Mouse (Mus musculus) neural tube, postnatal 0 days (tissue): Measurements from ENCODE around the gene Chpf2. TPM values are rescaled to one million over a fixed set of nuclear protein-coding genes. Genes with fewer than 3 reads are reported as not detected.

Source experiments
- microRNA counts: library from miRNA; unstranded; fragments of <30 nt; microRNA quantifications from one replicate; lab custom pipeline; 2015
- microRNA-seq: library from miRNA; unstranded; fragments of <30 nt; microRNA quantifications from one replicate; pipeline ENCODE4, GENCODE M21; 2016
- polyA plus RNA-seq: library from polyadenylated mRNA; unstranded; fragments of >200 nt; fragmentation: Nextera tagmentation; extraction: Ambion mirVana; gene quantifications from 2 replicates; pipeline ENCODE4 v1.2.1, GENCODE M21; 2015

Gene Chpf2
- 22.6 and 26.3 TPM in 2 replicates for polyA plus RNA-seq

DNA sequence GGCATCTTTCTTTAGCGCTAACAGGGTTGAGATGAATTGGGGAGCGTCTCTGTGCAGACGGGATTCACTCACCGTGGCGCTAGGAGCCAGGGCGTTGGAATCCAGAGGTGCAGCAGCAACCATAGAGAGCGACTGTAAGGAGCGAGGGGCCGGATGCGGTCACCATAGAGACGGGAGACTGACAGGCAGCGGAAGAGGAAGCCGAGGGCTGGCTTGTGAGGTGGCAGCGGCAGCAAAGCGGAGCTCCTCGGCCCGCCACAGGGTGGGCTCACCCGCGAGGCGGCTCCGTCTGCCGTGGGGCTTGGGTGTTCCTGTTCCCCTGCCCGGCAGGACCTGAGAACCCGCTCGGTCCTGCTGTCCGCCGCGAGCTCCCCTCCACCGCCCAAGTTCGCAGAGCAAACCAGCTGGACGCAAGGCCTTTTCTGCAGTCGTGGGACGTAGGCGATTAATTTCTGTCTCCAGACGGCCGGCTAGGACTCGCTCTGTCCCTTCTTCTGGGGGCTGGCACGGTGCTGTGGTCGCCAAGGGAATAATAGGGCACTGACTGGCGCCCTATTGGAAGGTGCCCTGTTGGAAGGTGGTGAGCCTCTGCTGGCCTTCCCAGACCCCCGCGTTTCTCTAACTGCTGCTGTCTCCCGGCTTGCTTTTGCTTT, at the start of gene Chpf2:
Chpf2 (plus strand) TSS at position 195 of the 653 bp plus-strand sequence.

DNA sequence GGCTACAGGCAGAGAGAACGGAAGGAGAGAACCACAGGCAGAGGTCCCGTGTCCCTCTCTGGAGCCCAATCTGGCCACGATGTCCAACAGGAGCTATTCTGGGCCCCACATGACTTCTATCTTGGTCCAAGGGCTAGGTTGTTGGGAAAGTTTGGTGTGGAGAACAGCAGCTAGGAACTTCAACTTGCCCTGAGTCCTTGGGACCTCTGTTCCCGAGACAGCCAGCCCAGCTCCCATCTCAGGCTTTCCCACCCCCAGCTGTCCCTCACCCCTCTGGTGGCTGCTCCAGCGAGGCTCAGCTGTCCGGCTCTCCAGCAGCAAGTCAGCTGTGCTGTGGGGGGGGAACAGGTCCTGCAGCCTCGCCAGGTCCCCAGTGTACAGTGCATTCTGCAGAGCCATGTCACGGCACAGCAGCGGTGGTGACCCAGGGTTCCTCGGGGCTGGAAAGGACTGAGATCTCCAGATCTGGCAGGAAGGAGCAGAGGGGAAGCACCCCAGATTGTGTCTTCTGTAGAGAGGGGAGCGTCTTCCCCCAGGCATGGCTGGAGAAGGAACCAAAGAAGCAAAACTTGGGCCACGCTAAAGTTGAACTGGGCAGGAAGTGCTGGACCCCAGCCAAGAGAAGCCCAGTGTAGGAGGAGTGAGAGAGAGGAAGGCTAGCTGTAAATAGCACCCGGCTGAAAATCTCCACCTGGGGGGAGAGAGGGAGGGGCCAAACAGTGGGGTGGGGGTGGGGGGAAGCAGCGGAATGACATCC, 46.0 kb upstream of the Chpf2 start, which contains the start of gene Asb10:
Asb10 (minus strand) TSS at position 592 of the 757 bp plus-strand sequence.

DNA sequence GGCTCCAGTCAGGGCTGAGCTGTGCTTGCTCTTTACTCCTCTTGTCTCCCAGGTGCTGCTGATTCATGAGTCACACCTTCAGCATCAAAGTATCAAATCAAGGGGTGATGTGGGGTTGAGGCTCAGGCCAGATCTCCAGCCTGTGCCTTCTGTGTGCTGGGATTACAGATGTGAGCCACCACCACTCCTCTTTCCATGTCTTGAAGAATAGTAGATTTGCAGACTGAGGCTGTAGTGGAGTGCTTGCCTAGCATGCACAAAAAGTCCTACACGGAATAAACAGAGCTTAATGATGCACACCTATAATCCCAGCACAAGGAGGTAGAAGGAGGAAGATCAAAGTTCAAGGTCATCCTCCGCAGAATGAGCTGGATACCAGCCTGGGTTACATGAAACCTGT, 29.8 kb upstream of the Chpf2 start, which contains the start of gene 4931409K22Rik:
4931409K22Rik (minus strand) TSS at position 101 of the 400 bp plus-strand sequence.

DNA sequence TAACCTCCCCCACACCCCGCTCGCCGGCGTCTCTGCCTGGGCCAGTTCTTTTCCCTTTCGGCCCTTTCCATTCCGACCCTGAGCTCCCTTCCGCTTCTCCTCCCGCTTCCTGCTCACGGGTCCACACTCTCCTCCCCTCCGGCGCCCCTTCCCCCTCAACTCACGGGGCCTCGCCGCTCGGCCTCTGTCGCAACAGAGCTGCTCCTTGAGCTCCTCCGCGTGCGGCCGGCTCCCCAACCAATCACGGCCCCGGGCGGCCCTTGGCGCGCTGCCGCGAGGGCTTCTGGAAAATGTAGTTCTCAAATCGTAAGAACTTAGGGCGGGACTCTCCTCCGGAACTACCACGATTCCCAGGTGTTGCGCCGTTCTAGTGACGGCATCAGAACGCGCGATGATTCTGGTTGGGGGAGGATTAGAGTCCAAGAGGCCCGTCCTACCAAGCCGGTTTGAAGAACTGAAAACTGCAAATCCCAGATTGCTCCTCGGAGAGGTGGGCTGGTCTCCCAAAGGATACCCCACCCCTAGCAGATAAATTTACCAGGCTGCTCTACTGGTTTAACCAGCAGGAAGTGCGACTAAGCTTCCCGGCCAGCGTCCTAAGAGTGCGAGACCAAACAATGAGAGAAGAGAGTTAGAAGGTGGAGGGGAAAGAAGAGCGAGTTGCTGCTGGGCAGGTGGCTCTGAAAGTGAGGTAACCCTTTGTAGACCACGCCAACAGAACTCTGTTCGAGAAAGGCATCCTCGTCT, 9.2 kb upstream of the Chpf2 start, which contains the start of gene Abcf2:
Abcf2 (minus strand) TSS at position 285 of the 747 bp plus-strand sequence.

DNA sequence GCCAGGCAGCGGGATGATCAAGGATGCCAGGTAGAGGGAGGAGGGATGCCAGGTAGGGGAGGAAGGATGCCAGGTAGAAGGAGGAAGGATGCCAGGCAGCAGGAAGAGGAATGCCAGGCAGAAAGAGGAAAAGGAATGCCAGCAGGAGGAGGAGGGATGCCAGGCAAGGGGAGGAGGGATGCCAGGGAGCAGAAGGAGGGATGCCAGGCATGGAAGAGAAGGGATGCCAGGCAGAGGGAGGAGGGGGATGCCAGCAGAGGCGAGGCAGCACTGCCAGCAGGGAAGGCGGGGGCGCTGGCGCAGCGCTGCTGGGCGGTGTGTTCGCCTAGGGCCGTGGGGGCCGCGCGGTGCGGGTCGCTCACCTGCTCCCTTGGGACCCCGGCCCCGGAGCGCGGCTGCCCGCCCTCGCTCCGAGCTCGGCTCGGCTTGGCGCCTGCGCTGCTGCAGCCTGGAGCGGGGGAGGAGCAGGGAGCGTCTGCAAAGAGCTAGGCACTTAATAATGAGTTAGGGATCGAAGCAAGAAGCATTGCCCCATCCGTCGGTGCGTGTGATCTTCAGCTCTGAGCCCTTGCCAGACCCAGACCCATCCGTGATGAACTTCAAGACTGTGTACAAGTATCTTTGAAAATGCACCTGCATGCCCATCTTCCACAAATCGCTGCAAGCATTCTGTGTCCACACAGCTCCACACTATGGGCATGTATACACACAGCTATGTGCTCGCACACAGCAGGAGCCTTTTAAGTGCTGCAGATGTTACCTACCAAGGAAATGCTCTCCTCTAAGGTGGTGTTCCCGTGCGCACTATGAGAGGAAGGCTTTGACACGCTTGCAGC, 37.7 kb downstream of the Chpf2 start, which contains the start of gene Smarcd3:
Smarcd3 (minus strand) TSS at position 426 of the 836 bp plus-strand sequence.

MicroRNA genes within 50 kb of the gene (microRNA counts, 519-probe panel; counts per million panel counts)
- microRNA mmu-miR-671-3p (lab: Ali Mortazavi, UCI) = 40.5 counts per million
- 40.5 counts per million for microRNA mmu-miR-671-5p (lab: Ali Mortazavi, UCI)

Small RNAs within 50 kb of the gene (microRNA-seq; reads per million reads assigned to microRNA genes)
- gene Mir671 = 343 reads per million, percentile 63 among the genes with 10 or more reads in this experiment

Other genes starting within 250 kb of the Chpf2 start
- 17.4 TPM in 2 replicates for gene Kcnh2, start 235.1 kb upstream of the Chpf2 start, polyA plus RNA-seq
- gene Nos3, start 221.9 kb upstream of the Chpf2 start, polyA plus RNA-seq = 7.6 and 9.1 TPM in 2 replicates
- 7.9 and 8.3 TPM in 2 replicates for gene Atg9b, start 194.6 kb upstream of the Chpf2 start, polyA plus RNA-seq
- 42.9 and 49.7 TPM in 2 replicates for gene Abcb8, start 193.1 kb upstream of the Chpf2 start, polyA plus RNA-seq
- gene Asic3, start 173.3 kb upstream of the Chpf2 start, polyA plus RNA-seq = 0.39 and 1.7 TPM in 2 replicates
- 168 and 174 TPM in 2 replicates for gene Cdk5, start 163.2 kb upstream of the Chpf2 start, polyA plus RNA-seq
- 13.8 and 15.3 TPM in 2 replicates for gene Slc4a2, start 162.9 kb upstream of the Chpf2 start, polyA plus RNA-seq
- gene Fastk, start 141.5 kb upstream of the Chpf2 start, polyA plus RNA-seq = 94.2 and 114 TPM in 2 replicates
- 50.6 and 57.4 TPM in 2 replicates for gene Tmub1, start 138.9 kb upstream of the Chpf2 start, polyA plus RNA-seq
- gene Agap3, start 134.6 kb upstream of the Chpf2 start, polyA plus RNA-seq = 156 and 161 TPM in 2 replicates
- gene Gbx1, start 59.5 kb upstream of the Chpf2 start, polyA plus RNA-seq = 10.1 and 10.9 TPM in 2 replicates
- 0.13 and 0.36 TPM in 2 replicates for gene Asb10, start 45.8 kb upstream of the Chpf2 start, polyA plus RNA-seq
- gene 4931409K22Rik, start 29.9 kb upstream of the Chpf2 start, polyA plus RNA-seq = 0.08 and 0.13 TPM in 2 replicates
- gene Abcf2, start 9.3 kb upstream of the Chpf2 start, polyA plus RNA-seq = 62.4 and 65.5 TPM in 2 replicates
- 160 and 164 TPM in 2 replicates for gene Smarcd3, start 37.7 kb downstream of the Chpf2 start, polyA plus RNA-seq
- 38.0 and 39.7 TPM in 2 replicates for gene Nub1, start 98.8 kb downstream of the Chpf2 start, polyA plus RNA-seq
- 3.3 and 5.0 TPM in 2 replicates for gene Wdr86, start 144.0 kb downstream of the Chpf2 start, polyA plus RNA-seq
- 3.0 and 4.5 TPM in 2 replicates for gene Crygn, start 171.3 kb downstream of the Chpf2 start, polyA plus RNA-seq